Mouse (Mus musculus) layer of hippocampus, postnatal 25 days (tissue): ENCODE data around the gene Gse1. TPM values are rescaled to one million over a fixed set of nuclear protein-coding genes. Genes with fewer than 3 reads are reported as not detected.

Source experiments
- DNase-seq, 2 experiments: peaks; one replicate each; pipeline ENCODE4 v3.0.0; 2022; ENCODE audit warnings: mixed read lengths in 2 of 2, low spot score in 1 of 2; ENCODE audit errors: extremely low spot score in 1 of 2
- total RNA-seq, 2 experiments: library from RNA; stranded (reverse); gene quantifications; 2 replicates each; pipeline ENCODE4 v1.2.3; 2021

Gse1 gene
- total RNA-seq = 100 to 1,000 TPM; 121 to 145 TPM

GRCm38 (mm10) chr8:120227891-120228591 is at the start of gene Gse1:
Gse1 (plus strand) TSS chr8:120228456.
- DNase-seq = peak in 1 of 2 experiments; percentile 58

GRCm38 (mm10) chr8:120179027-120179431 is 49.2 kb upstream of the Gse1 start:
- DNase-seq = peak; percentile 95 to 99

- no peak for DNase-seq
Measured at GRCm38 (mm10) chr8:120180445-120180970, 47.7 kb upstream of the Gse1 start.

GRCm38 (mm10) chr8:120181274-120181673 is 47.0 kb upstream of the Gse1 start:
- DNase-seq = no peak

- DNase-seq = no peak
Measured at GRCm38 (mm10) chr8:120181861-120182414, 46.3 kb upstream of the Gse1 start.

- no peak for DNase-seq
Measured at GRCm38 (mm10) chr8:120184366-120184765, 43.9 kb upstream of the Gse1 start.

GRCm38 (mm10) chr8:120184850-120185792 is 43.1 kb upstream of the Gse1 start:
- no peak for DNase-seq

- no peak for DNase-seq
Measured at GRCm38 (mm10) chr8:120186454-120186853, 41.8 kb upstream of the Gse1 start.

GRCm38 (mm10) chr8:120188510-120188909 is 39.7 kb upstream of the Gse1 start:
- no peak for DNase-seq

GRCm38 (mm10) chr8:120189440-120189839 is 38.8 kb upstream of the Gse1 start:
- no peak for DNase-seq

- no peak for DNase-seq
Measured at GRCm38 (mm10) chr8:120190107-120190809, 38.0 kb upstream of the Gse1 start.

- peak; percentile 69 to 78 for DNase-seq
Measured at GRCm38 (mm10) chr8:120190810-120191413, 37.3 kb upstream of the Gse1 start.

GRCm38 (mm10) chr8:120191633-120192032 is 36.6 kb upstream of the Gse1 start:
- no peak for DNase-seq

- no peak for DNase-seq
Measured at GRCm38 (mm10) chr8:120192118-120192517, 36.1 kb upstream of the Gse1 start.

- no peak for DNase-seq
Measured at GRCm38 (mm10) chr8:120201351-120201750, 26.9 kb upstream of the Gse1 start.

- DNase-seq = no peak
Measured at GRCm38 (mm10) chr8:120202546-120202945, 25.7 kb upstream of the Gse1 start.

- DNase-seq = no peak
Measured at GRCm38 (mm10) chr8:120204736-120205360, 23.4 kb upstream of the Gse1 start.

GRCm38 (mm10) chr8:120205916-120206315 is 22.3 kb upstream of the Gse1 start:
- DNase-seq = no peak

GRCm38 (mm10) chr8:120207364-120207763 is 20.9 kb upstream of the Gse1 start:
- no peak for DNase-seq
